Mouse (Mus musculus): ENCODE data around the gene Arid5b.

The Arid5b gene

GRCm38 (mm10) chr10:68164723-68165706, 113.5 kb downstream of the Arid5b start:
- no peak for DNase-seq (ENCODE audit: low read depth)

- no peak for DNase-seq (ENCODE audit: low read depth)
Measured at GRCm38 (mm10) chr10:68164137-68164536, 114.4 kb downstream of the Arid5b start.

GRCm38 (mm10) chr10:68159759-68160158, 118.8 kb downstream of the Arid5b start:
- DNase-seq (ENCODE audit: low read depth) = no peak

- DNase-seq (ENCODE audit: low read depth) = no peak
Measured at GRCm38 (mm10) chr10:68158555-68158954, 120.0 kb downstream of the Arid5b start.

- DNase-seq (ENCODE audit: low read depth) = no peak
Measured at GRCm38 (mm10) chr10:68157511-68157910, 121.0 kb downstream of the Arid5b start.

- DNase-seq (ENCODE audit: low read depth) = no peak
Measured at GRCm38 (mm10) chr10:68156646-68157245, 121.8 kb downstream of the Arid5b start.

GRCm38 (mm10) chr10:68156159-68156558, 122.4 kb downstream of the Arid5b start:
- DNase-seq (ENCODE audit: low read depth) = peak; percentile 53

GRCm38 (mm10) chr10:68155431-68156119, 123.0 kb downstream of the Arid5b start:
- no peak for DNase-seq (ENCODE audit: low read depth)

GRCm38 (mm10) chr10:68154046-68154765, 124.3 kb downstream of the Arid5b start:
- DNase-seq (ENCODE audit: low read depth) = peak; percentile 79

- DNase-seq (ENCODE audit: low read depth) = peak; percentile 42
Measured at GRCm38 (mm10) chr10:68153344-68154045, 125.0 kb downstream of the Arid5b start.

- no peak for DNase-seq (ENCODE audit: low read depth)
Measured at GRCm38 (mm10) chr10:68148495-68148894, 130.0 kb downstream of the Arid5b start.

- no peak for DNase-seq (ENCODE audit: low read depth)
Measured at GRCm38 (mm10) chr10:68147730-68148129, 130.8 kb downstream of the Arid5b start.

GRCm38 (mm10) chr10:68146842-68147241, 131.7 kb downstream of the Arid5b start:
- peak; percentile 87 for DNase-seq (ENCODE audit: low read depth)

GRCm38 (mm10) chr10:68145286-68145950, 133.1 kb downstream of the Arid5b start:
- no peak for DNase-seq (ENCODE audit: low read depth)

GRCm38 (mm10) chr10:68142501-68142900, 136.0 kb downstream of the Arid5b start:
- DNase-seq (ENCODE audit: low read depth) = no peak

- no peak for DNase-seq (ENCODE audit: low read depth)
Measured at GRCm38 (mm10) chr10:68141567-68141966, 137.0 kb downstream of the Arid5b start.

- no peak for DNase-seq (ENCODE audit: low read depth)
Measured at GRCm38 (mm10) chr10:68140871-68141270, 137.7 kb downstream of the Arid5b start.

- DNase-seq (ENCODE audit: low read depth) = no peak
Measured at GRCm38 (mm10) chr10:68140306-68140705, 138.2 kb downstream of the Arid5b start.

GRCm38 (mm10) chr10:68138123-68138522, 140.4 kb downstream of the Arid5b start:
- no peak for DNase-seq (ENCODE audit: low read depth)

- DNase-seq (ENCODE audit: low read depth) = peak; percentile 85
Measured at GRCm38 (mm10) chr10:68137151-68137833, 141.2 kb downstream of the Arid5b start.

Data from induced T-regulatory cell, adult 2 months (primary cell).